Mouse (Mus musculus) heart, embryonic 13.5 days (tissue): ENCODE results near the gene Rabif. TPM values are rescaled to one million over a fixed set of nuclear protein-coding genes. Genes with fewer than 3 reads are reported as not detected.
"Not testable (repeated sequence)": the region's sequence is repeated elsewhere in the genome, so short reads cannot be mapped to it uniquely, and the experiment has no call there.

ENCODE experiments used
- ATAC-seq: fragments of 200-750 bp; cut with Nextera tagmentation; 2 replicates; pipeline ENCODE4 v1.8.0; 2017; ENCODE audit warnings: moderate TSS enrichment; ENCODE audit not compliant: insufficient number of reproducible peaks, low FRiP score, low TSS enrichment; ENCODE audit errors: extremely low read depth
- H3K27ac ChIP-seq: fragments of 300-500 bp; sonication (generic); replicated peaks from 2 replicates; pipeline ENCODE4 v1.5.1; 2015; ENCODE audit warnings: moderate library complexity, mild to moderate bottlenecking, inconsistent platforms
- H3K27me3 ChIP-seq: fragments of 300-500 bp; sonication (generic); replicated peaks from 2 replicates; pipeline ENCODE4 v1.6.1; 2015; ENCODE audit warnings: mild to moderate bottlenecking, inconsistent platforms
- H3K36me3 ChIP-seq: fragments of 300-500 bp; sonication (generic); 2 replicates; pipeline ENCODE4 v1.6.1; 2015; ENCODE audit warnings: mild to moderate bottlenecking, inconsistent platforms
- H3K4me1 ChIP-seq: fragments of 300-500 bp; sonication (generic); 2 replicates; pipeline ENCODE4 v1.6.1; 2015; ENCODE audit warnings: inconsistent platforms
- H3K4me2 ChIP-seq: fragments of 300-500 bp; sonication (generic); 2 replicates; pipeline ENCODE4 v1.6.1; 2015; ENCODE audit warnings: inconsistent platforms, mild to moderate bottlenecking, moderate library complexity
- H3K4me3 ChIP-seq: fragments of 300-500 bp; sonication (generic); 2 replicates; pipeline ENCODE4 v1.5.1; 2015; ENCODE audit warnings: moderate library complexity, mild to moderate bottlenecking, inconsistent platforms
- H3K9ac ChIP-seq: fragments of 300-500 bp; sonication (generic); 2 replicates; pipeline ENCODE4 v1.6.1; 2015; ENCODE audit warnings: inconsistent platforms, mild to moderate bottlenecking, moderate library complexity
- H3K9me3 ChIP-seq: fragments of 300-500 bp; sonication (generic); 2 replicates; pipeline ENCODE4 v1.6.1; 2016; ENCODE audit warnings: inconsistent platforms
- WGBS: fragments of 180-500 bp; shearing (Covaris S2); methylation state at CpG from one replicate; pipeline ENCODE4 v1.1.7; 2015; ENCODE audit warnings: mixed read lengths; 5-methylcytosine and 5-hydroxymethylcytosine counted together
- polyA plus RNA-seq: library from polyadenylated mRNA; unstranded; fragments of >200 nt; fragmentation: Nextera tagmentation; extraction: Ambion mirVana; gene quantifications from 2 replicates; pipeline ENCODE4 v1.2.1, GENCODE M21; 2015

Rabif gene
- polyA plus RNA-seq, 1 experiment from 2014 or later = 28.5 TPM

DNA sequence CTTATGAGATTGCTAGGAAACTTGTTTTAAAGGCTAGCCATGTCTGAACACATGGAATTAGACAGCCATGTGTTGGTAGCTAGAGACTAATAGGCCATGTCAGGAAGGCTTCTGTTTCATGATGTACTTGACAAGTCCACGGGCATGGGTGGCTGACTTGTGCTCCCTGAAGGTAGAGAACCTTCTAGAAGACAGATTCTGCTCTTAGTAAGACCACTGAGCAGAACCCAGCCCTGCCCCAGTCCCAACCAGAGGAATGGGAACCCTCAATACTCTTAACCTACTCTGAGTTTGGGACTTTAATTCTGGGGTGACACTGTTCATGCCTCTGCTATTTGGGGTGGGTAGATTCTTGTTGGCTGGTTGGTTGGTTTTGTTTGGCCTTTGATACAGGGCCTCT, 30.6 kb downstream of the Rabif start:
- WGBS = 76% methylated on average over 1 of the region's 1 CpGs
- Histone ChIP-seq H3K4me2 (no peak overlapping the region), H3K9me3 (no peaks in the 10 kb centered on the region), H3K4me3 (no peak overlapping the region), H3K27ac (no peak overlapping the region), H3K36me3 (no peaks in the 10 kb centered on the region), H3K9ac (no peak overlapping the region), H3K4me1 (peaks cover 7% of the 10 kb centered on the region; the same call in 1 of the 2 replicates), H3K27me3 (no peaks in the 10 kb centered on the region)
- no peak for ATAC-seq

DNA sequence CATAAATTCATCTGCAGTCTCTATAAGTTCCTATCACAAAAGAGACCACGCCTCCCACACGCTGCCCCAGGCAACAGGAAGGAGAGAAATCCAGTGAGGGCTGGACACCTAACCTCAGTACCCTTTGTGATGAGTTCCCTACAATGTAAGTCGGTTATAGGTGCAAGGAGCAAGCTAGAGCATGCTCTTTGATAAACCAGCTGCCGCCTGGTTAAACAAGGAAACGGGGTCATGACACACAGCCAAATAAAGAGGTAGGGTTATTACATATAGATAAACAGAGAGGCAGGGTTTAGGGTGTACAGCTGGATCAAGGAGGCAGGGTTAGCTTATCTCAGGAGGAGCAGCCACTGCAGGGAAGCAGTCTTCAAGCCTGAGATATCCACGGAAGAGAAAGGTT, 32.3 kb downstream of the Rabif start:
- Histone ChIP-seq H3K9ac (no peak overlapping the region), H3K4me2 (no peak overlapping the region; the same call in 1 of the 2 replicates), H3K4me3 (no peak overlapping the region), H3K4me1 (peaks cover 4% of the 10 kb centered on the region; the same call in 1 of the 2 replicates), H3K27me3 (no peaks in the 10 kb centered on the region), H3K9me3 (no peaks in the 10 kb centered on the region), H3K36me3 (no peaks in the 10 kb centered on the region), H3K27ac (no peak overlapping the region)
- no peak for ATAC-seq
- 44% methylated on average over 6 of the region's 6 CpGs for WGBS

DNA sequence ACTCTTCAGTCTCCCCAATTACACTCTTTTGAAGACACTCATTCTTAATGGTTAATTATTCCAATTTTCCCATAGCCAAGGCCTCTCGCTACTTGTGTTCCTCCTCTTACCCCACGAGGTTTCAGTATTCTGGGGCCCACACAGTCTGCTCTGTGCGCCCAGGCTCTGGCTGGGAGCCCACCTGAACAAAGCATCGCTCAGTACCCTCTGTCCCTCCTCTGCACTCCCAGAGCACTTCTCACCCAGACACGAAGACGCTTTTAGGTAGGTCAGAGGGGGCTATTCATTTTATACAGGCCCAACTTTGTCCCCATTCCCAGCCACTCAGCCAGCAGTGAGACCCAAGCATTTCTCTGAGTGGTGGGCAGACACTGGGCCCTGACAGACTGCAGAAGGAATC, 36.2 kb downstream of the Rabif start:
- H3K27me3 ChIP-seq = no peaks in the 10 kb centered on the region
- no peaks in the 10 kb centered on the region for H3K36me3 ChIP-seq
- H3K4me1 ChIP-seq = peaks cover 4% of the 10 kb centered on the region; the same call in 1 of the 2 replicates
- WGBS = 80% methylated on average over 6 of the region's 6 CpGs
- H3K4me2 ChIP-seq = no peak overlapping the region
- no peaks in the 10 kb centered on the region for H3K9me3 ChIP-seq
- no peak overlapping the region for H3K4me3 ChIP-seq
- H3K9ac ChIP-seq = 0 out of 2 replicates have a peak overlapping the region, but pooled peaks have one; percentile 19
- no peak overlapping the region for H3K27ac ChIP-seq
- no peak for ATAC-seq

DNA sequence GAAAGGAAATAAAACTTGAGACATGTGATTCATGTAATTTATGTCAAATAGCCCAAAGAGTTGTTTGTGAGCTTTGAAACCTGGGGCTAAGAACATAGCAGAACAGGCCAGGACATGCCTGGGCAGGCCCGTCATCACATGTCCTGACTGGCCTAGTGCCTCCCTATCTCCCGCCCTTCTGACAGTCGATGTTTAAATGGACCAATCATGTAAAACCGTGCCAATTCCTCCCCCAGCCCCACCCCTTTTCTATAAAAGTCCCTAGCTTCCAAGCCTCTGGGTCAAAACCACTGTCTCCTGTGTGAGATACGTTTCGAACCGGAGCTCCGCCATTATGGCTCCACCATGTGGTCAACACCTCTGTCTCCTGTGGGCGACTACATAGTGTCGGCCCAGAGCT, 39.3 kb downstream of the Rabif start:
- not testable (repeated sequence) for H3K9ac ChIP-seq, H3K4me1 ChIP-seq, ATAC-seq, H3K4me2 ChIP-seq, H3K27ac ChIP-seq, H3K4me3 ChIP-seq, H3K27me3 ChIP-seq, H3K36me3 ChIP-seq, H3K9me3 ChIP-seq
- WGBS = 88% methylated on average over 10 of the region's 10 CpGs

DNA sequence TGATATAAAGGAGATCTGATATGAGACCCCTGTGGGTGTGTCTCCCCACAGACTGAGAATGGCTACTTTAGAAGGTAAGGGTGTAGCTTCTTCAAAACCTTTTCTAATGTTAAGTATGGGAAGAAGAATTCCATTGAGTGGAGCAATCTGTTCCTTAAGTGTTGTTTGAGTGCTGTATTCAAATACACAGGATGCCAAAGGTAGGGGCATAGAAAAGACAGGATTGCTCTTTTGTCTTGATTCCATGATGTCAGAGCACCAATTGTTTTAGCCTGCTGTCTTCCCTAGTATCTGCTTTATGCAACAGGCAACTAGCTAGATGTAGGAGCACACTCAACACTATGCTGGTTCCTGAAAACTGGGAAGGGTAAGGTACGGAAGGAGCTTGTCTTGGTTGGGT, 40.6 kb downstream of the Rabif start:
- Histone ChIP-seq H3K27me3 (no peaks in the 10 kb centered on the region), H3K36me3 (no peaks in the 10 kb centered on the region), H3K9ac (no peak overlapping the region), H3K4me1 (no peaks in the 10 kb centered on the region), H3K4me3 (no peak overlapping the region), H3K9me3 (no peaks in the 10 kb centered on the region), H3K27ac (no peak overlapping the region), H3K4me2 (no peak overlapping the region)
- ATAC-seq = no peak
- 83% methylated on average over 1 of the region's 1 CpGs for WGBS

DNA sequence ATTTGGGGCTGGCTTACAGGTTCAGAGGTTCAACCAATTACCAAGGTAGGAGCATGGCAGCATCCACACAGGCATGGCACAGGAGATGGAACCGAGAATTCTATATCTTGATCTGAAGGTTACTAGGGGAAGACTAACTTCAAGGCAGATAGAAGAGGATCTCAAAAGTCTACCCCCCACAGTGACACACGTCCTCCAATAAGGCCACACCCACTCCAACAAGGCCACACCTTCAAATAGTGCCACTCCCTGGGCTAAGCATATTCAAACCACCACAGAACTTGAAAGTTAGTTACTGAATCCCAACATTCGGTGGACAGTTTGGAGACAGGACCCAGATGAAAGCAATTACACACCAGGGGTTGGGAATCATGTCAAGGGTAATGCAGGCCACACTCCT, 41.1 kb downstream of the Rabif start:
- Histone ChIP-seq H3K27ac (no peak overlapping the region), H3K4me1 (no peaks in the 10 kb centered on the region), H3K9me3 (no peaks in the 10 kb centered on the region), H3K4me2 (no peak overlapping the region), H3K27me3 (no peaks in the 10 kb centered on the region), H3K36me3 (no peaks in the 10 kb centered on the region), H3K4me3 (no peak overlapping the region), H3K9ac (no peak overlapping the region)
- 64% methylated on average over 3 of the region's 3 CpGs for WGBS
- no peak for ATAC-seq

DNA sequence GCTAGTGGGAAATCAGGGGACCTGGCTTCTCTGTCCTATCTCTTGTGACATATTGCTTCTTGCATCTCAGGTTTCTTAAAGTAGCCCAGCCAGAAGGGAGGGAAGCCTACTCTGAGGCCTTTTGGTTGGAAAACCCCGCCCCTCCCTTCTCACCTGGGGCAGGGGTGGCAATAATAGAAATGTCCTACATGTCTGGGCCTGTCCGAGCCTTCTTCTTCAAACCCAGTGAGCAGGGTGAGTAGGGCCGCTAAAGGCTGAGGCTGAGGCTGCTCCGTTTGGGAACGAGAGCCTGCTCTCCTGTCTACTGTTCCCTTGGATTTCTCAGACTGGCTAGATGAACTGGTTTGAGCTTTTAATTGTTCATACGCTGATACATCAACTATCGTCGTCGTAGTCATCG, 46.2 kb downstream of the Rabif start:
- 79% methylated on average over 10 of the region's 10 CpGs for WGBS
- no peak for ATAC-seq

DNA sequence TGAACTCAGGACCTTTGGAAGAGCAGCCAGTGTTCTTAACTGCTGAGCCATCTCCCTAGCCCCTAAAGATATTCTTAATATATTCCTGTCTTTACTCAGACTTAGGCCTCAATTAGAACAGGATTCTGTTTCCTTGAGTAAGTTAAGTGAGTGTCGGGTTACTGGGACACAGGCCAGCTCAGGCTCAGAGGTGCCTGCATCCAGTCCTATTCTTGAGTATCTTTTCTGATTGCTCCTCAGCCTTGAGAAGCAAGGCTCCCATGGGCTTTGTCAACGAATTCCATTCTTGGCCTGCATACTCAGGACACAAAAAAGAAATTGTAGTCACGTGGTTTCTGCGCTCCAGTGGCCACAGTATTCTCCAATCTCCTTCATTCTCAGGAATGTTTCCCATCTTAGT, 53.8 kb downstream of the Rabif start:
- no peak overlapping the region for H3K4me2 ChIP-seq
- ATAC-seq = no peak
- 73% methylated on average over 4 of the region's 4 CpGs for WGBS

More for the DNA sequence above, 46.2 kb downstream of the Rabif start:
- no peak overlapping the region for H3K27ac ChIP-seq
- H3K4me1 ChIP-seq = no peaks in the 10 kb centered on the region
- H3K9ac ChIP-seq = no peak overlapping the region
- H3K27me3 ChIP-seq = no peaks in the 10 kb centered on the region
- no peak overlapping the region for H3K4me3 ChIP-seq
- no peaks in the 10 kb centered on the region for H3K36me3 ChIP-seq
- H3K4me2 ChIP-seq = no peak overlapping the region
- peaks cover 5% of the 10 kb centered on the region for H3K9me3 ChIP-seq

DNA sequence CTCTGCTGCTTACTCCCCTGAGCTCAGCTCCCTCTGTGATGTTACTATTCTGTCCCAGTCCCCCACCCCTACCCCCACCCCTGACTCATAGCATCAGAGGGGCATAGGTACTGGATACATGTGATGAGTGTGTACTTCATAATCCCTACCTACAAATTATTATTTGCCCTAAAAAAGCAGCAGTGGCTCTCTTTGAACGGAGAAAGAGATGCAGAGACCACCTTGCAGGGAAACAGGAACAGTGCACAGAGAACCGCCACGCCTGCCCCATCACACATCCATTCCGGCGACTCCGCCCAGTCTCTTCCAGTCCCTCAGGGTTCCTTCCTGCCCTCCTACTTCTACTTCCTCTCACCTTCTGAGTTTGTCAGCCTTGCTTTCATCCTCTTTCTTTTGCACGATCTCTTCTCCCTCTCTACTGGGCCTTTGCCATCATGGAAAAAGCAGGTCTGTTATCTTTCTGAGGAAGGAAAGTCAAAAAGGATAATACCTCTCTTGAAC, 55.2 kb downstream of the Rabif start, which contains the start of gene Mgat4e:
Gene Mgat4e (minus strand): TSS at position 51 of the 501 bp plus-strand sequence.
- no peaks in the 10 kb centered on the region for H3K4me1 ChIP-seq
- no peak; the same call in 1 of the 2 replicates for ATAC-seq
- H3K27ac ChIP-seq = no peak within 1 kb of the TSS
- WGBS = 45% methylated on average over 7 of the region's 7 CpGs
- no peak within 1 kb of the TSS for H3K4me2 ChIP-seq
- no peak within 1 kb of the TSS for H3K9ac ChIP-seq
- H3K36me3 ChIP-seq = no peaks in the 10 kb centered on the region
- no peaks in the 10 kb centered on the region for H3K27me3 ChIP-seq
- no peak within 1 kb of the TSS for H3K4me3 ChIP-seq
- peaks cover 5% of the 10 kb centered on the region for H3K9me3 ChIP-seq

More for the DNA sequence above, 53.8 kb downstream of the Rabif start:
- Histone ChIP-seq H3K36me3 (no peaks in the 10 kb centered on the region), H3K9me3 (peaks cover 5% of the 10 kb centered on the region), H3K27ac (no peak overlapping the region), H3K4me3 (no peak overlapping the region), H3K4me1 (no peaks in the 10 kb centered on the region), H3K27me3 (no peaks in the 10 kb centered on the region), H3K9ac (no peak overlapping the region)

DNA sequence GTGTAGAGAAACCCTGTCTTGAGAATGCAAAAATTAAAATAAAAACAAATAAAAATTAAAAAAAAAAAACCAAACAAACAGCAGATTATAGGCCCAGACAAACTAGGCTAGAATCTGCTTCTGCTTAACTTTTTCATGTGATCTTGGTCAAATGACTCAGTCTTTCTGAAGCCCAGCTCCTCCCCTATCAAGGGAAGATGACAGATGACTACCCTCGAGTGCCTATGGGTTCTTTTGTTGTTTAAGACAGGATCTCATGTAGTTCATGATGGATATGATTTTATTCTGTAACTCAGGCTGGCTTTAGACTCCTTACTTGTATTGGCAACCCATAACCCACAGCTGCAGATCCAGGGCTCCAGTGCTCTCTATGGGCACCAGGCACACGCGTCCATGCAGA, 57.4 kb downstream of the Rabif start:
- peaks cover 12% of the 10 kb centered on the region for H3K4me1 ChIP-seq
- H3K4me3 ChIP-seq = no peak overlapping the region
- H3K9me3 ChIP-seq = no peaks in the 10 kb centered on the region
- 78% methylated on average over 3 of the region's 3 CpGs for WGBS
- no peak overlapping the region for H3K4me2 ChIP-seq
- H3K36me3 ChIP-seq = no peaks in the 10 kb centered on the region
- no peak overlapping the region for H3K9ac ChIP-seq
- no peak overlapping the region for H3K27ac ChIP-seq
- H3K27me3 ChIP-seq = no peaks in the 10 kb centered on the region
- ATAC-seq = no peak

DNA sequence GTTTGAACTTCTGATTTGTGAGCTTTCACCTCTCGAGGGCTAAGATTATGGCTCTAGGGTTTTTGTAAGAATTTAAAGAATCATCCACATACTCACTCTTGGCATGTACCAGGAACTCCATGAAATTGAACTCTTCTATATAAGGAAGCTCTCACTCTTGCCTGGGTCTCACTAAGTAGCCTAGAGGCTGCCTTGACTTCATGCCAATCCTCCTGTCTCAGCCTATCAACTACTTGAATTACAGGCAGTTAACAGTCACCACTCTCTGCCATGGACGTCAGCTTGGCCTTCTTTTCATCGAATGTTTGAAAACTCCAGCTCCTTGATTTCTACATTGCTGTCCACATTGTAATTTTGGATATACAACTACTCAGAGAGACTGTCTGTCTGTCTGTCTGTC, 57.9 kb downstream of the Rabif start:
- no peak for ATAC-seq
- Histone ChIP-seq H3K4me2 (no peak overlapping the region), H3K36me3 (no peaks in the 10 kb centered on the region), H3K4me1 (peaks cover 16% of the 10 kb centered on the region), H3K4me3 (no peak overlapping the region), H3K27me3 (no peaks in the 10 kb centered on the region), H3K9me3 (no peaks in the 10 kb centered on the region), H3K9ac (no peak overlapping the region), H3K27ac (no peak overlapping the region)
- 56% methylated on average over 3 of the region's 3 CpGs for WGBS

DNA sequence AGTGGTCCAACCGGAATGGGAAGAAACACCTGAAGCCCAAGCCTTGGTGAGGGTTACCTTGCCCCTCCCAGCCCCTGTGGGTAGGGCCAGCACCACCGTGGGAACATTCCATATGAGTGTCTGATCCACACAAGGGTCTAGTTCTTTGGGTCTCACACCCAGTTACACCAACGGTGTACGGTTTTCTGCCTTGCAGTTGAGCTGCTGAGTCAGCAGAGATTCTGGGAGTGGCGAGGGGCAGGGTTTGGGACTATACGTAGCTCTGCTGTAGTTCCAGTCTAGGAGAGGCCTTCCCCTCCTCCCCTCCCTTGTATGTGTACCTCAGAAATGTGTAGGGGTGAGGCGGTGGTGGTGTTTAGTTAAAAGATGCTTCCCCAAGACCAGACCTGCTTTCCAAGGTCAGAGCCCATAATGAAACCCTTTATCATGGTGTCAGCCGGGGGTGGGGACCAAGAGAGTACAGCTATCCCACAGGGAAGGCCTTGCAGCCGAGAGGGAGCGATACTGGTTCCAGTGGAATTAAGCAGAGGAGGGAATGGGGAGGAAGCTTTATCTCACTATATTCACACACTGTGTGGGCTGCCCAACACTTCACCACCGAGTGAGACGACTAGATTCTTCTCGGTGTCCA, 60.9 kb downstream of the Rabif start:
- 0 out of 2 replicates have a peak overlapping the region, but pooled peaks have one; percentile 87 for H3K27ac ChIP-seq
- peak overlapping the region; percentile 92 for H3K9ac ChIP-seq
- WGBS = 27% methylated on average over 13 of the region's 13 CpGs
- H3K4me2 ChIP-seq = peak overlapping the region; percentile 96
- no peaks in the 10 kb centered on the region for H3K36me3 ChIP-seq
- no peaks in the 10 kb centered on the region for H3K27me3 ChIP-seq
- H3K4me3 ChIP-seq = peak overlapping the region; percentile 76
- no peak for ATAC-seq
- H3K4me1 ChIP-seq = peaks cover 18% of the 10 kb centered on the region
- no peaks in the 10 kb centered on the region for H3K9me3 ChIP-seq
